Mouse (Mus musculus) T-helper 2 cell (primary cell): Measurements from ENCODE around the gene Gm14322.
"Not testable (repeated sequence)": the region's sequence is repeated elsewhere in the genome, so short reads cannot be mapped to it uniquely, and the experiment has no call there.

ENCODE experiments used
- in situ Hi-C: fragments of 300-600 bp; cut with MboI, MseI; formaldehyde crosslinking; loops from one replicate; pipeline ENCODE4 v1.15.1; 2025; ENCODE audit warnings: high pct_unique_total_duplicates

Gene Gm14322

GRCm38 (mm10) chr2:177758941-177759558 is at the start of gene Gm14322:
TSS of gene Gm14322 (plus strand) at chr2:177759288.
- in situ Hi-C loops = loop anchor here (10.0 kb wide), 1 partner anchor 364 kb away; the partner anchor contains the start of gene Gm14418

DNA sequence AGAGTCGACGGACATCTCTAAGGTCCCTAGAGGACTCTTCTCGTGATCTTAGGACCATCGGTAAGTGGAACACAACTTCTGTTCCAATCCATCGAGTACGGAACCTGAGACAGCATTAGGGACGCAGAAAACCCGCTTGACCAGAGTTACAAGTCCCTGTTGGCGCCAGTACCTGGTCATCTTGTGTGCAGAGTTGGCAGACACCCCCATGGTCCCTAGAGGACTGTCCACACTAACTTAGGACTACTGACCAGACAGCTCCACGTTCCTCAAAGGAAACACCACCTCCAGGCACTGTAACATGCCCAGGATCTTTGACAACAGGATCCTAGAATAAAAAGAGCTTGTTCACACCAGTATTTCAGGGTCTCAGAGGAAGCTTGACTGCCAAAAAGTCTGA is 17.6 kb upstream of the Gm14322 start:
- in situ Hi-C loops = loop anchor here (25.0 kb wide), 1 partner anchor 979 kb away; no protein-coding TSS in a partner anchor

GRCm38 (mm10) chr2:177787351-177787750 is 28.3 kb downstream of the Gm14322 start:
- in situ Hi-C loops = not testable (repeated sequence)

DNA sequence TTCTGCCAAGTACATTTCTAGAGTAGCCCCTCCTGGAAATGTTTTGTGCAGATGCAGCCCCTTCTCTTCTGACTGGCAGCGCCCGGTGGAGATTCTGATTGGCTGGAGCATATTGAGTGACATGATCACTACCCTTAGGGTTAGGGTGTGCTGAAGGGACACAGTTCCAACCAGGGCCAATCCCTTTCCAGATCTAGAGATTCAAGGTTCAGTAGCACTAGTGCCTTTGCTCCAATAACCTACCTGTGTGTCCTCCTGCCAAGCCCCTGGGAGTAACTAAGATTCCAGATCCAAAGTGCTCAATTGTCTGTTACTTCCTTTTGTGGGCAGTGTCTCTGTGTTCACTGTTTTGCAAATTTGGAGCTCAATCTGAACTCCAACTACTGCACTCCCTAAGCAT is 47.1 kb downstream of the Gm14322 start:
- in situ Hi-C loops = not testable (repeated sequence)
